Mouse (Mus musculus) hindbrain, embryonic 13.5 days (tissue): ENCODE measurements around the gene Epb41l3. TPM values are rescaled to one million over a fixed set of nuclear protein-coding genes. Genes with fewer than 3 reads are reported as not detected.

Source experiments
- ATAC-seq: fragments of 200-750 bp; cut with Nextera tagmentation; 2 replicates; pipeline ENCODE4 v1.8.0; 2017; ENCODE audit warnings: moderate TSS enrichment; ENCODE audit not compliant: low FRiP score
- H3K27ac ChIP-seq: fragments of 300-500 bp; sonication (generic); 2 replicates; pipeline ENCODE4 v1.5.1; 2015; ENCODE audit warnings: inconsistent platforms, mild to moderate bottlenecking, moderate library complexity
- H3K27me3 ChIP-seq: fragments of 300-500 bp; sonication (generic); 2 replicates; pipeline ENCODE4 v1.6.1; 2015; ENCODE audit warnings: mild to moderate bottlenecking, inconsistent platforms
- H3K36me3 ChIP-seq: fragments of 300-500 bp; sonication (generic); 2 replicates; pipeline ENCODE4 v1.6.1; 2015; ENCODE audit warnings: mild to moderate bottlenecking, inconsistent platforms
- H3K4me1 ChIP-seq: fragments of 300-500 bp; sonication (generic); replicated peaks from 2 replicates; pipeline ENCODE4 v1.6.1; 2015; ENCODE audit warnings: inconsistent platforms
- H3K4me2 ChIP-seq: fragments of 300-500 bp; sonication (generic); 2 replicates; pipeline ENCODE4 v1.6.1; 2015; ENCODE audit warnings: inconsistent platforms, mild to moderate bottlenecking, moderate library complexity
- H3K4me3 ChIP-seq: fragments of 300-500 bp; sonication (generic); 2 replicates; pipeline ENCODE4 v1.5.1; 2015; ENCODE audit warnings: mild to moderate bottlenecking, inconsistent platforms
- H3K9ac ChIP-seq: fragments of 300-500 bp; sonication (generic); 2 replicates; pipeline ENCODE4 v1.6.1; 2015; ENCODE audit warnings: mild to moderate bottlenecking, inconsistent platforms
- H3K9me3 ChIP-seq: fragments of 300-500 bp; sonication (generic); 2 replicates; pipeline ENCODE4 v1.6.1; 2016; ENCODE audit warnings: inconsistent platforms
- WGBS: fragments of 180-500 bp; shearing (Covaris S2); methylation state at CpG from one replicate; pipeline ENCODE4 v1.1.7; 2015; 5-methylcytosine and 5-hydroxymethylcytosine counted together
- polyA plus RNA-seq: library from polyadenylated mRNA; unstranded; fragments of >200 nt; fragmentation: Nextera tagmentation; extraction: Ambion mirVana; gene quantifications from 2 replicates; pipeline ENCODE4 v1.2.1, GENCODE M21; 2015

Gene Epb41l3
- polyA plus RNA-seq, 1 experiment from 2014 or later, result 75.4 TPM

DNA sequence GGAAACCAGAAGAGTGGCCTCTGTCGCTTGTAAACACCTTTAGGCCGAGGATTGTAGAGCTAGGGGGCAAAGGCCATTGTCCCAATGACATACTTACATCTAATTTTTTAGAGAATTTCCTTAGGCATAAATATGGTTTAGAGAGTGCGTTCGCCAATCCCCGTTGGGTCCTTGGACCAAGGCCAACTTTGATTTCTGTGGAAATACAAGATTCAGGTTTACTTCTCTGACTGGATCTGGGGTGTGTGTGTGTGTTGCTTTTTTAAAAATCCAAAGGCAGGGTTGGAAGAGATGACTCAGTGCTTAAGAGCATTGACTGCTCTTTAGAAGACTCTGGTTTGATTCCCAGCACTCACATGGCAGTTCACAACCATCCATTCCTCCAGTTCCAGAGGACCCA lies 83.2 kb downstream of the Epb41l3 start:
- Histone ChIP-seq H3K9ac (no peak overlapping the region), H3K36me3 (no peaks in the 10 kb centered on the region), H3K4me2 (peak overlapping the region; percentile 89), H3K4me1 (peaks cover 20% of the 10 kb centered on the region), H3K27me3 (no peaks in the 10 kb centered on the region), H3K27ac (no peak overlapping the region), H3K4me3 (peak overlapping the region; percentile 8; the same call in 1 of the 2 replicates), H3K9me3 (no peaks in the 10 kb centered on the region)
- 78% methylated on average over 5 of the region's 5 CpGs for WGBS
- no peak for ATAC-seq

DNA sequence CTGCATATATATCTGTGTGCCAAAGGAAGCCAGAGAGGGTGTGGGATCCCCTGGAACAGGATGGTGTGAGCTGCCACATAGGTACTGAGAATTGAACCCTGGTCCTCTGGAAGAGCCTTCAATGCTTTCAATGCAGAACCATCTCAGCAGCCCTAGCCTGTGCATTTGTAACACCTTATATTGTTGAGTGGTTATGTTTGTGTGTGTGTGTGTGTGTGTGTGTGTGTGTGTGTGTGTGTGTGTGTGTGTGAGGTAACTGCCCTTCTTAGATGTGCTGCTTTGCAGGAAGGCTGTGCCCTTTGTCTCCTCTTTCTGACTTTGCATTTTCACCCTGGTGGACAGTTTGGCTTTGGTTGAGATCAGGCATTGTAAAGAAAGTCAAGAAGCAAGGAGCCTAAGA lies 87.2 kb downstream of the Epb41l3 start:
- Histone ChIP-seq H3K4me3 (no peak overlapping the region), H3K27me3 (no peaks in the 10 kb centered on the region), H3K4me1 (peaks cover 9% of the 10 kb centered on the region), H3K9me3 (no peaks in the 10 kb centered on the region), H3K9ac (no peak overlapping the region), H3K4me2 (no peak overlapping the region), H3K27ac (no peak overlapping the region), H3K36me3 (no peaks in the 10 kb centered on the region)
- ATAC-seq, result no peak

DNA sequence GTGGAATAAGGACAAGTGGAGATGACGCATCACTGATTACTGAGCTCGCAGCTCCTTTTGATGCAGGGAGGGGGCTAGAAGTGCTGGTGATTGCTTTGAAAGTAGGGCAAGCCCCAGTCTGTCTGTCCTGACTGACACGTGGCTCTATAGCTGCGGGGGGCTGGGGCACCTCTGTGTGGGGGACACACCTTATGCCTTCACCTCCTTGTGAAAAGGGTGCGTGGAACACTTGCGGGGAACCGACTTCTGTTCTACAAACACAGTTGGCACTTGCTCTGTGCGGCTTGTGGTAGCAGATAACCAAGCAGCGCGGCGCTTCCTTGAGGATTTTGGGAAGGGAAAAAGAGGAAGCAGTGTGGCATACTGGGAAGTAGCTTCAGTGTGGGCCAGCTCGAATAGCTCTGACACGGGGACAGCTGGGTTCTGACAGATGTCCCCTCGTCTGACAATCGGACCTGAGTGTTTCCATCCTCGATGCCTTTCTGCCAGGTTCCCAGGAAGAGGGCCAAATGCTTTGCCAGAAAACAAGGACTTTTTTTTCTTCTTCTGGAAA lies 101.5 kb downstream of the Epb41l3 start:
- no peaks in the 10 kb centered on the region for H3K27me3 ChIP-seq
- H3K9me3 ChIP-seq, result no peaks in the 10 kb centered on the region
- H3K4me1 ChIP-seq, result peaks cover 19% of the 10 kb centered on the region
- 83% methylated on average over 16 of the region's 16 CpGs for whole genome bisulfite sequencing
- H3K4me3 ChIP-seq, result no peak overlapping the region
- ATAC-seq, result no peak
- no peaks in the 10 kb centered on the region for H3K36me3 ChIP-seq
- no peak overlapping the region for H3K4me2 ChIP-seq
- H3K9ac ChIP-seq, result no peak overlapping the region
- H3K27ac ChIP-seq, result no peak overlapping the region

DNA sequence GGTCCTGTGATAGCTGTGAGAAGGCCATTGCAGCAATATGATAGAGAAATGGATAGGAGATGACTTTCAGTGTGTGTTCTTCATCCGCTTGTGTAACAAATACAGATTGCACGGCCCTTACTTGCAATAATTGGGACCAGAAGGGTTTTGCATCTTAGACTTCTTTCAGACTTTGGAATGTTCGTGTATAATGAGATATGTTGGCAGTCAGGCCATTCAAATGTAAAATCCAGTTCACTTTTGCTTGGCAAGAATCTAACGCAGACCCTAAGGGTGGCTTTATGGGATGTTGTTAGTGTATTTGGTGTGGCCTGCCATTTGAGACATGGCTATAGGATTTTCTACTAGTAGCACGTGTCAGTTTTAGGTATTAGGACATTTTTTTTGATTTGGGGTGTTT lies 102.5 kb downstream of the Epb41l3 start:
- no peaks in the 10 kb centered on the region for H3K27me3 ChIP-seq
- no peaks in the 10 kb centered on the region for H3K36me3 ChIP-seq
- H3K4me1 ChIP-seq, result peaks cover 26% of the 10 kb centered on the region
- no peaks in the 10 kb centered on the region for H3K9me3 ChIP-seq
- H3K9ac ChIP-seq, result no peak overlapping the region
- no peak overlapping the region for H3K4me2 ChIP-seq
- no peak overlapping the region for H3K4me3 ChIP-seq
- WGBS, result 80% methylated on average over 5 of the region's 5 CpGs
- H3K27ac ChIP-seq, result no peak overlapping the region
- no peak for ATAC-seq

DNA sequence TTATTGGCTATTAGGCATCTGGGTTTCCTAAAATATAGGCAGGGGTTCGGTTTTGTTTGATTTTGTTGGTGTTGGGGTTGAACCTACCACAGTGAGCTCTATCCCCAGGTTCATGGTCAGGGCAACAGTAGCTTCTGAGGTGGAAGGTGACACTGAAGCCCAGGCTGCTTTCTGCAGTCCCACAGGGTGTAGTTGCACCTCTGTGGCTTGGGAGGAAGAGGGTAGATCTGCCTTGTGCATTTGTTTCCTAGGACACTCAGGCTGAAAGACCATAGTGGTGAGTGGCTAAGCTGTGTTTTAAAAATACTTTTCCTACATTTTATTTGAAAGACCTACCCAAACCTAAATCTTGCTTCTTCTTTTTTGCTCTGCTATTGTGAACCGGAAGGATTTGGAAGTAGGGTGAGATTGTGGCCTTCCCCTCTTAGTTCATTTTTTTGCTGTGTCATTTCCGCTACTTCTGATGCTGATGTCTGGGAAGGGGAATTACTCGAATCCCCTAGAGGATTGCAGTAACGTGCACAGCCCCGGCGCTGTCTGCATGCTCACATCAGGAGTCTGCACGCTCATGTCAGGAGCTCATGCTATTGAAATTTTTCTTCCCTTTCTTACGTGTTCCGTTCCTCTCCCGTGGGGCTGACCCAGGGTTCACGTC lies 105.5 kb downstream of the Epb41l3 start:
- Histone ChIP-seq H3K4me1 (peaks cover 26% of the 10 kb centered on the region), H3K27me3 (no peaks in the 10 kb centered on the region), H3K9me3 (no peaks in the 10 kb centered on the region), H3K27ac (peak overlapping the region; percentile 89), H3K4me2 (peak overlapping the region; percentile 47), H3K4me3 (peak overlapping the region; percentile 12), H3K9ac (peak overlapping the region; percentile 59), H3K36me3 (no peaks in the 10 kb centered on the region)
- WGBS, result 19% methylated on average over 12 of the region's 12 CpGs
- ATAC-seq, result peak; percentile 90

DNA sequence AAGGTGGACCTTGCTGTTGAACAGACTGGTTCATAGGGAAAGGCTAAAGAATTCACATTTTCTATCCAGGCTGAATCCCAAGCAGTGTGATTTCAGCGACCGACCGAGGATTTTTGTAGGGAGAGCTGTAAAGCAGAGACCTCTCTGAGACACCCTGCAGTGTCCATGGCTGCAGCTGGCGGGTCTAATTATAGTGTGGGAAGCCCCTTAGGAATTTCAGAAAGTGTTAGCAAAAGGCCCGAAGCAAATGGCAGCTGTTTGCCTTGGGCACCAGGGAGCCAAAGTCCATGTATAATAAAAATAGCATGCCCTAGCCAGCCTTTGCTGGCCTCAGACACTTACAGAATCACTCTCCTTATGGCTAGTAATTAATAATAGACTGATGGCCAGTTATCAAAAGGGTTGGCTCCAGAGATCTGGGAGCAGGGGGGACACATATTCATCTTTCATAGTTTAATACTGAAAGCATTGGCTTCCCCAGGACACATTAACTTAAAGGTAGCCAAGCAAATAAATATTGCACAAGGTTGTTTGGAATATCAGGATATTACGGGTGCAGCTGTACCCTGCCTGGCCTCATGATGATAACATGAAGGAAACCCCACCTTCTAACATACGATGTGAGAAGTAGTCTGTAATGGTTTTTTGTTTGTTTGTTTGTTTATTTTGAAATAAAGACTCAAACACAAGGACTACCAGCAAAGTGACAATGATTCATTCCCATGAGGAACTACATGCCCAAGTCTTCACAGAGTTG lies 106.3 kb downstream of the Epb41l3 start:
- WGBS, result 21% methylated on average over 7 of the region's 7 CpGs
- Histone ChIP-seq H3K4me1 (peaks cover 26% of the 10 kb centered on the region), H3K9ac (peak overlapping the region; percentile 59), H3K9me3 (no peaks in the 10 kb centered on the region), H3K27ac (peak overlapping the region; percentile 89), H3K4me2 (peak overlapping the region; percentile 47), H3K36me3 (no peaks in the 10 kb centered on the region), H3K4me3 (peak overlapping the region; percentile 12), H3K27me3 (no peaks in the 10 kb centered on the region)
- peak; percentile 76 for ATAC-seq

DNA sequence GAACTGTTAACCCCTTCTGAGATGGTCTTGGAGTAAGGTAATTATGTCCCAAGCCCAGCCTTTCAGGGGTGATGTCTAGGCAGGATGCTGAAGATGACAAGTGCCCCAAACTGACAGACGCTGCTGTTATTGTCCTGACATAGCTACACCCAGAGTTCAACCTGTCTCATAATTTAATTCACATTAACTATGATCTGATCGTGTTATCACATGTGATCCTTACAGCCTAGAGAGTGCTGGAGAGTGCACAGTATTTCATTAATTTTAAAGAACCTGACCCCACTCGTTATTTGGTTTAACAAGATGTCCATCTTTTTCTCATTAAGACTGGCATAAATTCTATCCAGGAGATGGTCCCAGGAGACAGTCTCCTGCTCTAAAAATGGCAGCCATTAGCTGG lies 112.3 kb downstream of the Epb41l3 start:
- H3K9ac ChIP-seq, result no peak overlapping the region
- no peaks in the 10 kb centered on the region for H3K36me3 ChIP-seq
- H3K27me3 ChIP-seq, result no peaks in the 10 kb centered on the region
- H3K4me1 ChIP-seq, result peaks cover 16% of the 10 kb centered on the region
- WGBS, result 68% methylated on average over 3 of the region's 3 CpGs
- no peak overlapping the region for H3K4me3 ChIP-seq
- H3K27ac ChIP-seq, result no peak overlapping the region
- no peak for ATAC-seq
- no peaks in the 10 kb centered on the region for H3K9me3 ChIP-seq
- no peak overlapping the region for H3K4me2 ChIP-seq

DNA sequence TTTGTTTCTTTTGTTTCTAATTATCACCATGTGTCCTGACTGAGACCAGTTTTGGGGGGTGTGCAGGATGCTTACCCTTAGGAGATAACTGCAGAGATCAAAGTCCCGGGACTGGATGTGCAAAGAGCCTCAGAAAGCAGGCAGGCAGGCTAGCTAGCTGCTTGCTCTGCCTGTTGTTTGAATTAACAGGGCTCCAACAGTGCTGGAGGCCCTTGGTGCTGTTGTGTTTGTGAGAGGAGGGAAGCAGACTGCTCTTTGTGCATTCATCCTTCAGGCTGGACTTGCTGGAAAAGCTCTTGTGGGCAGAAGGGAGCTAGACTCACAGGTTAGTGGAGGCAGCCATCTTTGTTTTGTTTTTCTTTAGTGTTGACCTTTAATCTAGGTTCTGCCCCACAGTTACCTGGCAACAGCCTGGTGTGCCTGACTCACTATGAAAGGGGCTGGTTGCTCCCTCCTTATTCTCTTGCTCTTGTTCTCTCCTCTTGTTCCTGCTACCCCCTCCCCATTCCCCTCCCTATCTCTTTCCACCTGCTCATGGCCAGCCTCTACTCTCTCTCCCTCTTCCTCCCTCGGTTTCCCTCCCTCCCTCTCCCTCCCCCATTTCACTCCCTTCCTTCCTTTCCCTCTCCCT lies 117.5 kb downstream of the Epb41l3 start:
- Histone ChIP-seq H3K9me3 (no peaks in the 10 kb centered on the region), H3K4me2 (no peak overlapping the region), H3K27me3 (no peaks in the 10 kb centered on the region), H3K9ac (no peak overlapping the region; the same call in 1 of the 2 replicates), H3K27ac (peak overlapping the region; percentile 73), H3K4me1 (peaks cover 32% of the 10 kb centered on the region), H3K4me3 (no peak overlapping the region), H3K36me3 (no peaks in the 10 kb centered on the region)
- peak; percentile 33 for ATAC-seq
- 12% methylated on average over 2 of the region's 2 CpGs for WGBS

DNA sequence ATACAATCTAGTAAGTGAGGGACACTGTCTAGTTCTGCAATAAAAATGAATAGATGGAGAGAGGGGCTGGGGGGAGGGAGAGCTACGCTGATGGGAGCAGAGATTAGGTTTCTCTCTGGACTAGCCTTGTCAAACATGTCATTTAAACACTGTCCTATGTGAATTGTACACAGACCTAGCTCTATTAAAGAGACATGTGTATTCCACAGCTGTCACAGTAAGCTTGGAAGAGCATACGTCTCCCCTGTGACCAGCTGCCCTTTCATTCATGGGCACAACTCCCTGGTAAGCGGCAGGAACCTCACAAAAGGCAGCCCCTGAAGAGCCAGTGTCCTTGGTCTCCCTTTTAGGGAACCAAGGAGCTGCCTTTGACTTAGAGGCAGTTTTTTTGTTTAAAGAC lies 119.1 kb downstream of the Epb41l3 start:
- H3K27me3 ChIP-seq, result no peaks in the 10 kb centered on the region
- WGBS, result 9% methylated on average over 3 of the region's 3 CpGs
- peak overlapping the region; percentile 73 for H3K27ac ChIP-seq
- H3K4me3 ChIP-seq, result no peak overlapping the region
- peaks cover 29% of the 10 kb centered on the region for H3K4me1 ChIP-seq
- H3K36me3 ChIP-seq, result no peaks in the 10 kb centered on the region
- H3K9ac ChIP-seq, result no peak overlapping the region
- ATAC-seq, result peak; percentile 33; the same call in 1 of the 2 replicates
- H3K4me2 ChIP-seq, result no peak overlapping the region
- H3K9me3 ChIP-seq, result no peaks in the 10 kb centered on the region

DNA sequence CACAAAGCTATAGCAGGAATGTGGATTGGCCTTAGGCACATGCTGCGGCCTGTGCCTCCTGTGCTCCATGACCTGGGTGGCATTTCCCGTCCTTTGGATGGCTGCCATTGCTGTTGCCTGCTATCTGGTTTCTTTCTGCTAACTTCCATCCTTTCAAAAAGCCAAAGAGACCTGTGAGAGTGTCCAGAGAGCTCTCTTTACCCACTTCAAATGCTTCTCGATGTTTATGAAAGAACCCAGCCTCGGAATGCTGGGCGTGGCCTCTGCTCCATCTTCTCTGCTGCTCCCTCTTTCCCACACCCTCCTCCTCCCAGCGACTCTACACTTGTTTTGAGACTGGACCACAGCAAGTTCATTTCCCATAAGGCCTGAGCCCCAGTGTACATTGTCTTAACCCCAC lies 120.3 kb downstream of the Epb41l3 start:
- Histone ChIP-seq H3K4me2 (no peak overlapping the region), H3K27ac (no peak overlapping the region; the same call in 1 of the 2 replicates), H3K9me3 (no peaks in the 10 kb centered on the region), H3K4me1 (peaks cover 29% of the 10 kb centered on the region), H3K4me3 (no peak overlapping the region), H3K36me3 (no peaks in the 10 kb centered on the region), H3K9ac (no peak overlapping the region), H3K27me3 (no peaks in the 10 kb centered on the region)
- WGBS, result 81% methylated on average over 6 of the region's 6 CpGs
- ATAC-seq, result no peak

DNA sequence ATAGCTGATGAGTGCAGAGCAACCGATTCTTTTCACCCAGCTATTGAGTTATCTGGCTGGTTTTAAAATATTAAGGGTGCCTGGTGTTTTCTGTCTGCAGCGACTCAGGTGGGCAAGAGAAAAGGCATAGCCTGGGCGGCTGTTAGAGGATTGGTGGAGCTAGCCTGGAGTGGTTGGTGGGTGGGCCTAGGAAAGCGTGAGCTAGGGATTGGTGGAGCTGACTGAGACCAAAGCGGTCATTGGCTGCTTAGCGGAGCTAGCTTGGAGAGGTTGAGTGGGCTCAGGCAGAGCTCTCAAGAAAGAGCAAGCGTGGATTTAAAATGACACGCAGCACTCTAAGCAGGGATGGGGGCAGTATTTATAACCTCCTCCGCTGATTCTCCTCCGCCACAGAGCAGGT lies 121.2 kb downstream of the Epb41l3 start:
- Histone ChIP-seq H3K4me2 (no peak overlapping the region), H3K9me3 (no peaks in the 10 kb centered on the region), H3K9ac (no peak overlapping the region), H3K27me3 (no peaks in the 10 kb centered on the region), H3K27ac (no peak overlapping the region), H3K4me1 (peaks cover 29% of the 10 kb centered on the region), H3K4me3 (no peak overlapping the region), H3K36me3 (no peaks in the 10 kb centered on the region)
- 79% methylated on average over 10 of the region's 10 CpGs for WGBS
- no peak for ATAC-seq

DNA sequence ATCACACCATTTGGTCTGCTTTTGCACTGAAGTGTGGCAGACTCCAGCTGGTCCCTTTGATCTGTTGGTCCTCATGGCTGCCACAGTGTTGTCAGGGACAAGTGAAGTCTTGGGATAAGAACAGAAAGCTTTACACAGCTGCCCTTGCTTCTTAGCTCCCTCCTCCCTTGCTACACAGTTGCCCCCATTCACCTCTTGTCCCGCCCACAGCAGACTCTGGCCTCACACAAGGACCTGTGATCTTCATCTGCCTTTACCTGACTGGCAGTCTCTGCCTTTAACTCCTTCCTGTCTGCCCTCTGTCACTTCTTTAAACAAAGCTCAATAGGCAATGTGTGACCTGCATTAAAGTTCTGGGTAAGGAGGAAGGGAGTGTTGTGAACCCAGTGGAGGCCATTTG lies 123.3 kb downstream of the Epb41l3 start:
- Histone ChIP-seq H3K9ac (no peak overlapping the region), H3K27me3 (no peaks in the 10 kb centered on the region), H3K4me2 (no peak overlapping the region), H3K27ac (no peak overlapping the region), H3K36me3 (no peaks in the 10 kb centered on the region), H3K9me3 (no peaks in the 10 kb centered on the region), H3K4me1 (peaks cover 13% of the 10 kb centered on the region), H3K4me3 (no peak overlapping the region)
- ATAC-seq, result no peak
- 62% methylated on average over 1 of the region's 1 CpGs for WGBS
